Mouse (Mus musculus) midbrain, embryonic 12.5 days (tissue): Measurements from ENCODE around the gene Tsga10. TPM values are rescaled to one million over a fixed set of nuclear protein-coding genes. Genes with fewer than 3 reads are reported as not detected.
A peak's percentile ranks its signal among the peaks of the same experiment; 100 is the strongest.
"Not testable (repeated sequence)": the region's sequence is repeated elsewhere in the genome, so short reads cannot be mapped to it uniquely, and the experiment has no call there.

Experiments used
- ATAC-seq: fragments of 200-750 bp; cut with Nextera tagmentation; 2 replicates; pipeline ENCODE4 v1.8.0; 2017; ENCODE audit warnings: low read depth, moderate TSS enrichment, moderate library complexity; ENCODE audit not compliant: low FRiP score
- H3K27ac ChIP-seq: fragments of 300-500 bp; sonication (generic); replicated peaks from 2 replicates; pipeline ENCODE4 v1.5.1; 2016; ENCODE audit warnings: mild to moderate bottlenecking
- H3K27me3 ChIP-seq: fragments of 300-500 bp; sonication (generic); 2 replicates; pipeline ENCODE4 v1.6.1; 2016; ENCODE audit warnings: mild to moderate bottlenecking
- H3K36me3 ChIP-seq: fragments of 300-500 bp; sonication (generic); 2 replicates; pipeline ENCODE4 v1.6.1; 2016
- H3K4me1 ChIP-seq: fragments of 300-500 bp; sonication (generic); 2 replicates; pipeline ENCODE4 v1.6.1; 2016
- H3K4me2 ChIP-seq: fragments of 300-500 bp; sonication (generic); replicated peaks from 2 replicates; pipeline ENCODE4 v1.6.1; 2016; ENCODE audit warnings: mild to moderate bottlenecking, moderate library complexity
- H3K4me3 ChIP-seq: fragments of 300-500 bp; sonication (generic); 2 replicates; pipeline ENCODE4 v1.5.1; 2016; ENCODE audit warnings: mild to moderate bottlenecking
- H3K9ac ChIP-seq: fragments of 300-500 bp; sonication (generic); replicated peaks from 2 replicates; pipeline ENCODE4 v1.6.1; 2016; ENCODE audit warnings: mild to moderate bottlenecking, moderate library complexity
- H3K9me3 ChIP-seq: fragments of 300-500 bp; sonication (generic); 2 replicates; pipeline ENCODE4 v1.6.1; 2016; ENCODE audit warnings: mild to moderate bottlenecking
- WGBS: fragments of 180-500 bp; shearing (Covaris S2); methylation state at CpG from one replicate; pipeline ENCODE4 v1.1.7; 2016; 5-methylcytosine and 5-hydroxymethylcytosine counted together
- polyA plus RNA-seq: library from polyadenylated mRNA; unstranded; fragments of >200 nt; fragmentation: Nextera tagmentation; extraction: Ambion mirVana; gene quantifications from 2 replicates; pipeline ENCODE4 v1.2.1, GENCODE M21; 2016

Gene Tsga10
- polyA plus RNA-seq, 1 experiment from 2014 or later, result 22.5 TPM

DNA sequence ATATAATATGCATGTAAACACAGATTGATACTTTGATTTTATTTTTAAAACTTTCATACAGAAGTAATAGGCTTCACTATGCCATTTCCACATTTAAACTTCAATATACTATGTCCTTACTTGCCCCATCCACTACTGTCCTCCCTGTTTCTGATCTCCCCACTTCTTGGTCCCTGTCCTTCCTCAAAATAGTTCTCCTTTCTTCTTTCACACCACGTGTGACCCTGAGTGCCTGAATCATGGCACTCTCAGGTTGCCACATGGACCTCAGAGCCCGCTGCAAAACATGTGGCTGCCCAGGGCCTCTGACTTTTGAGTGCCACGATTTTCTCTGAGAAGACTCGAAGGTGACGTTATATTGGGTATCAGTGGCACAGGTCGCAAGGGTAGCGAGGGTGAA lies 131.4 kb downstream of the Tsga10 start:
- WGBS, result 74% methylated on average over 7 of the region's 7 CpGs
- Histone ChIP-seq H3K4me1 (no peaks in the 10 kb centered on the region), H3K9ac (no peak overlapping the region), H3K36me3 (no peaks in the 10 kb centered on the region), H3K27ac (no peak overlapping the region), H3K9me3 (no peaks in the 10 kb centered on the region), H3K4me2 (no peak overlapping the region), H3K4me3 (no peak overlapping the region), H3K27me3 (no peaks in the 10 kb centered on the region)
- no peak for ATAC-seq

DNA sequence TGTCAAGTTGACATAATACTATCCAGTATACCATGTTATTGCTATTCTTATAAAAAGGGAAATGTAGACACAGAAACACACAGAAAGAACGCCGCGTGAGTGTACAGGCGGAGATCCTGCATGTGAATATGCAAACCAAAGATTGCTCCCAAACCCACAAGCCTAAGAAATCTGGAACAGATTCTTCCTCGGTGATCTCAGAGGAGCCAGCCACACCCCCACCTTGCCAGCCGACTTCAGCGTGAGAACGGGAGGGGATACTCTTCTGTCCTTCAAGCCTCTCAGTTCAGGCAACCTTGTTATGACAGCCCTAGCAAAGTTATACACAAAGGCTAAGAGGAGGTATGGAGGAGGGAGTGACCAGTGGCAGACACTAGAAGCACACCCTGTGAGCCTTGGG lies 136.9 kb downstream of the Tsga10 start:
- H3K9me3 ChIP-seq, result no peaks in the 10 kb centered on the region
- ATAC-seq, result no peak
- WGBS, result 97% methylated on average over 8 of the region's 8 CpGs
- H3K36me3 ChIP-seq, result no peaks in the 10 kb centered on the region
- no peaks in the 10 kb centered on the region for H3K4me1 ChIP-seq
- no peak overlapping the region for H3K4me3 ChIP-seq
- H3K27me3 ChIP-seq, result no peaks in the 10 kb centered on the region
- H3K4me2 ChIP-seq, result no peak overlapping the region
- H3K27ac ChIP-seq, result no peak overlapping the region
- H3K9ac ChIP-seq, result no peak overlapping the region

DNA sequence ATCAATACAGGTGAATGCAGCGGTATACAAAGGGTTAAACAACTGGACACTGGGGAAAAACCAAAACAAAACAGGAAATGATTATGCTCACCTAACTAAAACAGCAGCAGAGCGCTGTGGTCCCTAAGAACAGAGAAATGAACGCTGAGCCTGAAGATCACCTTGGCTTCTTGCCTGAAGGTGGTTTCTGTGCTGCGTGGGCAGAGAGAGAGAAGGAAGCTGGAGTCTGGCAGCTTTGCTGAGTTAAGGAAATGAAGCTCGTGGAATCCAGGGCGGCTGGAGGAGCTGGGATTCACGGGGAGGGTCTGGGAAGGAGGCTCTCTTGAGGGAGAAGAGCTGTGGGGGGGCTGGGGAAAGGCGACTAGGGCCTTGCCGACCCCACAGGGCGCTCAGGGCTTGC lies 138.2 kb downstream of the Tsga10 start:
- H3K4me1 ChIP-seq, result no peaks in the 10 kb centered on the region
- no peaks in the 10 kb centered on the region for H3K36me3 ChIP-seq
- no peak for ATAC-seq
- no peak overlapping the region for H3K27ac ChIP-seq
- no peaks in the 10 kb centered on the region for H3K27me3 ChIP-seq
- H3K4me3 ChIP-seq, result no peak overlapping the region
- H3K4me2 ChIP-seq, result no peak overlapping the region
- no peak overlapping the region for H3K9ac ChIP-seq
- WGBS, result 73% methylated on average over 10 of the region's 10 CpGs
- no peaks in the 10 kb centered on the region for H3K9me3 ChIP-seq

DNA sequence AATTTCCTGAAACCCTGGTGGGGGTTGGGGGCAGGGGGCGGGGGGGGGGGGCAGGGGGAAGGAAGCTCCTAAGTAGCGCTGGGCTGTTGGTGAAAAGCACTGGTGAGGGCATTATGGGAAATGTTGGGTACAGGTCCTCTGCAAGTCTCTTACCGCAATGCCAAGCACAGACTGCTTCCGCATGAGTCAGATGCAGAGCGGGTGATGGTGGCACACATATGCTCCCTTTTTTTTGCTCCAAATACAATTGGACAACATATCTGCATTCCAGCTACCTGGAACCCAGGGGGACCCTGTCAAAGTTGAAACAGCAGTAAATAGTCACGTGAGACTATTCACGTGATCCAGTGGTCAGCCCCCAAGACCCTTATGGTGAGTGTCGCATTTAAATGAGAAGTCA lies 139.0 kb downstream of the Tsga10 start:
- Histone ChIP-seq H3K27ac (no peak overlapping the region), H3K36me3 (no peaks in the 10 kb centered on the region), H3K27me3 (no peaks in the 10 kb centered on the region), H3K4me1 (no peaks in the 10 kb centered on the region), H3K4me3 (no peak overlapping the region), H3K9me3 (no peaks in the 10 kb centered on the region), H3K4me2 (no peak overlapping the region), H3K9ac (no peak overlapping the region)
- 80% methylated on average over 8 of the region's 8 CpGs for WGBS
- no peak for ATAC-seq

DNA sequence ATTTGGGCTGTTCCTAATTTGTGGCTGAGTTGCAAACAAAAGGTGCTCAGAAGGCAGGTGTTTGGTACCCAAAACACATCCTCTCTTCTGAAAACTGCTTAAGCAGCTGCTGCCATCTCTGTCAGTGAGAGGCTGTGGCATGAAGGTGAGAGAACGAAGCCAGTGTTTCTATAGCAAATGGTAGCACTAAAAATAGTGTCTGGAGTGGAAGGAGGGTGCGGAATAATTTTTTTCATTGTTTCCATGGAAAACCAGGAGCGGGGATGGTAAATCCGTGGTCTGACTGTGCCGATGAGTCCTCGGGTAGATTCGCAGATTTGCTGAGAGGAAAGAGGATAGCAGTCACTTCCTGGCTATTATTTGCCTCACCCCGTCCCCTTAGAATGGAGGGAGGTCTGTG lies 139.8 kb downstream of the Tsga10 start:
- Histone ChIP-seq H3K9me3 (no peaks in the 10 kb centered on the region), H3K27ac (no peak overlapping the region), H3K4me3 (no peak overlapping the region), H3K27me3 (peaks cover 4% of the 10 kb centered on the region), H3K36me3 (no peaks in the 10 kb centered on the region), H3K4me2 (no peak overlapping the region), H3K9ac (no peak overlapping the region), H3K4me1 (no peaks in the 10 kb centered on the region)
- no peak for ATAC-seq
- WGBS, result 84% methylated on average over 8 of the region's 8 CpGs

DNA sequence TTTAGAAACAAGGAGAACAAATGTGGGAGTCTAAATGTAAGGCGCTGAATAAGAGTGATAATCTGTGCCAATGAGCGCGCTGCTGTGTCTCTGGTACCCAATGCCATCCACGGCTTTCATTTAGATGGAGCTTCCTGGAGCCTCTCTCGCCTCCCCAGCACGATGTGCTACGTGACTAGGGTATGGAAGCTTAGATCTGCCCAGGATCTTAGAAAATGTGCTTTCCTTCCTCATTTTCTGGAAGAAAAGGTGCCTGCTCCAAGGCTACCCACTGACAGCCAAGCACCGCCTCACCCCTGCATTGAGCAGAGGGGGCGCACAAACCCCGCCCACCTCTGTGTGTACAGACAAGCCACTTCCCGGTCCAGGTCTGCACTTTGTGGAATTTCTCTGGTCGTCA lies 140.3 kb downstream of the Tsga10 start:
- H3K4me1 ChIP-seq, result no peaks in the 10 kb centered on the region
- WGBS, result 78% methylated on average over 12 of the region's 12 CpGs
- no peak overlapping the region for H3K27ac ChIP-seq
- H3K4me2 ChIP-seq, result no peak overlapping the region
- peaks cover 8% of the 10 kb centered on the region for H3K27me3 ChIP-seq
- no peak for ATAC-seq
- no peak overlapping the region for H3K9ac ChIP-seq
- H3K4me3 ChIP-seq, result no peak overlapping the region
- H3K9me3 ChIP-seq, result no peaks in the 10 kb centered on the region
- H3K36me3 ChIP-seq, result no peaks in the 10 kb centered on the region

DNA sequence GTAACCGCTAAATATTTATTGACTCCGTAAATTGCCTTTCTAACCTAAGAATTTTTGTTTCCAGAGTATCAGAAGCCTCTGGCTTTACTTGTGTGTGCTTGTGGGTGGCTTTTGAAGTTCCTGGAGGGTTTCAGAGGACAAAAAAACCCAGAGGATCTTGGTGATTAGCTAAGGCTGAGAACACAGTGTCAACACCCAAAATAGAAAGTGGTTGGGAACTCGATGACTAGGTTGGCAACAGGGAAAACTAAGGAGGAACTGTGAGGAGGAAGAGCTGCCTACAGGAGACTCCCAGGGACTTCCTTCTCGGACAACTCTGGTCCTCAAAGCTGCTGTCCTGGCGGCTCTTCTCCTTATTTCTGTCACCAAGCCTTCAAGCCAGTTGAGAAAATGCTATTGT lies 145.1 kb downstream of the Tsga10 start:
- Histone ChIP-seq H3K27ac (no peak overlapping the region), H3K4me3 (no peak overlapping the region), H3K9ac (no peak overlapping the region), H3K9me3 (no peaks in the 10 kb centered on the region), H3K4me1 (peaks cover 13% of the 10 kb centered on the region), H3K27me3 (peaks cover 40% of the 10 kb centered on the region), H3K4me2 (no peak overlapping the region), H3K36me3 (no peaks in the 10 kb centered on the region)
- ATAC-seq, result no peak
- 65% methylated on average over 5 of the region's 5 CpGs for WGBS

DNA sequence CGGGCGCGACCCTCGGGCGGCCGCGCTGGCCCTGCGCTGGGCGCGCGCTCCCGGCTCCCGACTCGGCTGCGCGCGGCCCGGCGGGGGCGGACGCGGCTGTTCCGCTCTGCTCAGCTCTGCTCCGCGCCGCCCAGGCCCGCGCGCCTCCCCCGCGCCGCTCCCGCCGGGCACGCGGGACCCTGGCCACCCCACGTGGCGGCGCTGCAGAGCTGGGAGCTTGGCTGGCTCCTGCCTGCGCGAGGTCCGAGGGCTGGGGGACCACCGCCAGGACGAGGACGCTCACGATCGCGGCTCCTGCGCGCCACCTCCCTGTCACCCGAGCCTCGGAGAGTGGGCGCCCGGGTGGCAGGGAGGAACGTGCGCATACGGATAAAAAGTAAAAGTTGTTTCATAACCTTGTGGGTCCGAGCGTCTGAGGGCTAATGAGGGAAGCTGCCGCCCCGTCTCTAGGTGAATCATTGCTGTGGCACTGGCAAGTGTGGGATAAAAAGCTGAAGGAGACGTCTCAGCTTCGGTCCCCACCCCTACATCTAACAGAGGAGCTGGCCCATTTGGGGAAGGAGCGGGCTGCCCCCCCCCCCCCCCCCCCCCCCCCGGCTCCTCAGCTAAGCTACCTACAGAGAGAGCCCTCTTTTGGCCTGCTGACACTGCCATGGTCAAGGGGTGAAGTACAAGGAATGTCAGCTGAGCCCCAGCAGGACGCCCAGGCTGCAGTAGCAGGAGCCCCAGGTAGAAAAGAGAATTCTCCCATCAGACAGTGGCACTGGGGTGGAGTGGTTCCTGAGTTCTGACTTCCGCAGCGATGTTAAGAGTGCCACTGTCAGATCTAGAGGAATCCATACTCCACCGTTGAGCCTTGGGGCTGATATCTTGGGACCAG lies 146.2 kb downstream of the Tsga10 start, which contains the start of gene 2010300C02Rik:
Gene 2010300C02Rik (minus strand): TSS at position 325 of the 880 bp plus-strand sequence.
- peak within 1 kb of the TSS; percentile 65 for H3K4me3 ChIP-seq
- ATAC-seq, result peak; percentile 86
- 1% methylated on average over 32 of the region's 69 CpGs for WGBS
- H3K9me3 ChIP-seq, result no peaks in the 10 kb centered on the region
- H3K4me2 ChIP-seq, result peak within 1 kb of the TSS; percentile 94
- H3K4me1 ChIP-seq, result peaks cover 13% of the 10 kb centered on the region
- H3K27ac ChIP-seq, result no peak within 1 kb of the TSS
- H3K9ac ChIP-seq, result peak within 1 kb of the TSS; percentile 58
- H3K27me3 ChIP-seq, result peaks cover 40% of the 10 kb centered on the region
- H3K36me3 ChIP-seq, result no peaks in the 10 kb centered on the region

DNA sequence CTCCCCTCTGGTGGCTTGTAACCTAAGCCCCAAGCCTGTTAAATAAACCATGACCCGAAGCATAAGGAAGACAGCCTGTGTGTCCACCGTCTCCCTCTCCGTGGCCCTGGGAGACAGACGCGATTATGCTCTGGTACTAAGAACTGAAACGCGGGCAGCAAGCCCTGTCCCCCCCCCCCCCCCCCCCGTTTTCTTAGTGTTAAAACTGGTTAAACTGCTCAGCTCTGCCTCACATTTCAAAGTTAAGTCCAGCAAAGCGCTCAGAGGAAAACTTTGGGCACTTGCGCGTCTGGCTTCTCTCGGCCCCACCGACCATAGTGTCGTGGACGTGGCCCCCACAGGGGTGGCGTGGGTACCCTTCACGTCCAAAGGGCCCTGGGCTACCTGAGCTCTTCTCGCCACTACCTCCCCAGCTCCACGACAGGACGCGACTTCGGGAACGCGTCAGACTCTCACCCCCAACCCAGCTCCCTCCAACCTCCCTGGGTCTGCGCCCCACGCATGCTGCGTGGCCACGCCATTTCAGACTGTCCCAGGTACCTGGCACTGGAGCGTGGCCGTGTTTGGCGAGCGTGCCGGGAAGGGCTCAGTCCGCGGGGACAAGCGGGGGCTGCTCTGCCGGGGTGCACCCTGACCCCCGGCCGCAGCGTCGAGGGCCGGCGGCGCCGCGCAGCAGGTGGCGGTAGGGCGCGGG lies 147.1 kb downstream of the Tsga10 start:
- peak overlapping the region; percentile 65 for H3K4me3 ChIP-seq
- H3K4me1 ChIP-seq, result peaks cover 13% of the 10 kb centered on the region
- 3% methylated on average over 46 of the region's 49 CpGs for WGBS
- peak overlapping the region; percentile 58 for H3K9ac ChIP-seq
- ATAC-seq, result peak; percentile 76
- peaks cover 40% of the 10 kb centered on the region for H3K27me3 ChIP-seq
- H3K27ac ChIP-seq, result no peak overlapping the region
- H3K36me3 ChIP-seq, result no peaks in the 10 kb centered on the region
- H3K4me2 ChIP-seq, result peak overlapping the region; percentile 94
- H3K9me3 ChIP-seq, result no peaks in the 10 kb centered on the region

DNA sequence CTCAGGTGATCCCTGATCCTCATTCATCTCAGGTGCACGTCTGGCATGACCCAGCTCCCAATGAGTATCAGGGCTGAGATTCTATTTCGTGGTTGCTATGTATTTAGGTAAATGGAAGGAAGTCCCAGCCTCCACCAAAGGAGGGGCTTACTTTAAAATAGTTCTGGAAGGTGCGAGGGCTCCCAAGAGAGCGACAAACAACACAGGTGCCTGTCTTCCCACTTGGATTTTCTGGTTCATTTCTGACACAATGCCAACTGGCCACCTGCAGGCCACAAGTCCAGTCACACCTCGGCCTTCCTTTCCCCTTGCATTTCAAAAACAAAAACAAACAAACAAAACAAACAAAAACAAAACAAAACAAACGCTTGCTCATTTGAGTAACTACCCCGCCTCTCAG lies 147.7 kb downstream of the Tsga10 start:
- Histone ChIP-seq H3K27me3 (peaks cover 40% of the 10 kb centered on the region), H3K9me3 (no peaks in the 10 kb centered on the region), H3K9ac (no peak overlapping the region), H3K4me3 (no peak overlapping the region), H3K4me1 (peaks cover 13% of the 10 kb centered on the region), H3K27ac (no peak overlapping the region), H3K4me2 (no peak overlapping the region), H3K36me3 (no peaks in the 10 kb centered on the region)
- WGBS, result 51% methylated on average over 7 of the region's 7 CpGs
- ATAC-seq, result no peak

DNA sequence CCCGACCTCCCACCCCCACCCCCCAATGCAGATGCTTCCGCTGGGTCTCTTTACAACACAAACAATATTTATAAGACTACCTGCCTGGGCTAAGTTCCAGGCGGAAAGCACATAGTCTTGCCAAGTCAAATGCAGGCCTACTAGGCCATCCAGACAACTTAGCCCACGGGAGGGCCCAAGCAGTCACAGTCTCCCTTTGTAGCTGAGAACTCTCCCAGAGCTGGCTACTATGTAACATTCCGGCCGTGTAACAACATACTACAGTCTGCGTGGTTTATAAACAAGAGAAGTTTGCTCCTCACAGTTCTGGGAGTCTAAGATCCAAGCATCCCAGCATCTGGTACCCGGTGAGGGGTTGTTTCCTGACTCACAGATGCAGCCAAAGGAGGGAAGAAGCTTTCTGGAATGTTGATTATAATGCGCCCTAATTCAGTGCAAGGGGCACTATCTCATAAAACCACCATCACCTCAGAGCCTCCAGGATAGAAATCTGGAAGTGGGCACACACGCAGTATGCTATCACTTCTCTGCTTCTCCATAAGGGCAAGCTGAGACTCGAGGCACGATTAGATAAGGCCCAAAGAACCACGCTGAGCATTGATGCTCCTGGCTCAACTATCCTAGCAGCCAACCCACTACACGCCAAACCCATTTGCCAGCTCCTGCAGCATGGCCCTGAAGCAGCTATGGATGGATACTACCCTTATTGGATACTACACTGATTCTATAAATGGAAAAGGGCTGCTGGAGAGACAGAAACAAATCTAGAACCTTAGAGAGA lies 148.6 kb downstream of the Tsga10 start:
- no peak overlapping the region for H3K4me2 ChIP-seq
- no peak overlapping the region for H3K4me3 ChIP-seq
- H3K27me3 ChIP-seq, result peaks cover 40% of the 10 kb centered on the region
- no peak overlapping the region for H3K9ac ChIP-seq
- H3K36me3 ChIP-seq, result no peaks in the 10 kb centered on the region
- no peak overlapping the region for H3K27ac ChIP-seq
- peaks cover 13% of the 10 kb centered on the region for H3K4me1 ChIP-seq
- 81% methylated on average over 14 of the region's 14 CpGs for WGBS
- H3K9me3 ChIP-seq, result no peaks in the 10 kb centered on the region
- ATAC-seq, result no peak

DNA sequence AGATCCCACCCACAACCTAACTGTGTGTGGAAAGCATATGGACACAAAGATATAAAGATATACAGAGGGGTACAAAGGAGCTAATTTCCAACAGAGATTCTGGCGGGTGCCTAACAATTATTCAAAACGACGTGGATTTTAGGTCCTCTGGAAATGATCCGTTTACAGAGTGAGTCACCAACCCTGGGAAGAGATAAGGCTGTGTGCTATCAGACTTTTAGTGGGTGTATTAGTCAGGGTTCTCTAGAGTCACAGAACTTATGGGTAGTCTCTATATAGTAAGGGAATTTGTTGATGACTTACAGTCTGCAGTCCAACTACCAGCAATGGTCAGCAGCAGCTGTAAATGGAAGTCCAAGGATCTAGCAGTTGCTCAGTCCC lies 153.9 kb downstream of the Tsga10 start:
- not testable (repeated sequence) for H3K27me3 ChIP-seq, H3K4me3 ChIP-seq, H3K27ac ChIP-seq, ATAC-seq, H3K4me2 ChIP-seq, H3K36me3 ChIP-seq, H3K4me1 ChIP-seq, H3K9me3 ChIP-seq, H3K9ac ChIP-seq
- WGBS, result 86% methylated on average over 4 of the region's 4 CpGs
